Mouse (Mus musculus): ENCODE data around the gene Map7d1.

- TF ChIP-seq CTCF (IDR thresholded peaks at IDR 0.05; ENCODE audit: control insufficient read depth, insufficient read depth, insufficient replicate concordance, low read depth, low read length): no peak
- TF ChIP-seq POLR2A (IDR thresholded peaks at IDR 0.05; ENCODE audit: control insufficient read depth, low read depth, low read length): no peak
Measured at GRCm38 (mm10) chr4:126269292-126269691, 13.1 kb upstream of the Map7d1 start.

Measured in testis, adult 2 months (tissue).